Mouse (Mus musculus): Measurements from ENCODE around the gene 1700029J07Rik. TPM values are rescaled to one million over a fixed set of nuclear protein-coding genes. Genes with fewer than 3 reads are reported as not detected.
A peak's percentile ranks its signal among the peaks of the same experiment; 100 is the strongest.

1700029J07Rik gene
- under 1 TPM; 0.83 to 0.86 TPM for total RNA-seq (2021)

- DNase-seq, result peak; percentile 97
These were observed at the start of gene 1700029J07Rik, which contains the start of gene Ufsp2 for GRCm38 (mm10) chr8:45975126-45975836. Gene 1700029J07Rik (minus strand): TSS chr8:45975252. Gene Ufsp2 (plus strand): TSS chr8:45975528.

DNA sequence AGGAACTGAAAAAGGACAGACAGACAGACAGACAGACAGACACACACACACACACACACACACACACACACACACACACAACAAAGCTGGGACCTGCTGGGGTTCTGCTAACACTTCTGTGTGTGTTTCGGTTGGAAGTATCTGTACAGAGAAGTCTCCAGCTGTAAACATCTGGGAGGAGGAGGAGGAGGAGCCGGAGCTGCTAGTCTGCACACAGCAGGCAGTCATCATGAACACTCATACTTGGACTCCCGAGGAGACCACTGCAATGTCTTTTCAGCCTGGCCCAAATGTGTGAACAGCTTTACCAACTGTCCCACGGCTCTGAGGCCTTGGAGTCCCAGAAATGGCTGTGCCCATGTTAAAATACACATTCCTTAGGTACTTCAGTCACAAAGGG, 49.3 kb upstream of the 1700029J07Rik start:
- DNase-seq, result peak; percentile 24

DNA sequence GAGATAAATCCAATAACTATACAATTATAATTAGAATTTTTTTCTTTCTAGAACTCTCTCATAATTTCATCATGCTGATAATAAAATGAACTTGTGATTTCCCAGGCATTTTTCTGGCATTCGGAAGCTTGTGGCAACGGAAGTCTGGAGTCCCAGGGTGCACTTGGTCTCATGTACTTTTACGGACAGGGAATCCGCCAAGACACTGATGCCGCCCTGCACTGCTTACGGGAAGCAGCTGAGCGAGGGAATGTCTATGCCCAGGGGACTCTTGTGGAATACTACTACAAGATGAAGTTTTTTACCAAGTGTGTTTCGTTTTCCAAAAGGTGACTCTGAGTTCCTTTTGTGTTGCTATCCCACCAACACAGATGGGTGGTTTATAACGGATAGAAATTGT, 47.7 kb upstream of the 1700029J07Rik start:
- DNase-seq, result no peak

DNA sequence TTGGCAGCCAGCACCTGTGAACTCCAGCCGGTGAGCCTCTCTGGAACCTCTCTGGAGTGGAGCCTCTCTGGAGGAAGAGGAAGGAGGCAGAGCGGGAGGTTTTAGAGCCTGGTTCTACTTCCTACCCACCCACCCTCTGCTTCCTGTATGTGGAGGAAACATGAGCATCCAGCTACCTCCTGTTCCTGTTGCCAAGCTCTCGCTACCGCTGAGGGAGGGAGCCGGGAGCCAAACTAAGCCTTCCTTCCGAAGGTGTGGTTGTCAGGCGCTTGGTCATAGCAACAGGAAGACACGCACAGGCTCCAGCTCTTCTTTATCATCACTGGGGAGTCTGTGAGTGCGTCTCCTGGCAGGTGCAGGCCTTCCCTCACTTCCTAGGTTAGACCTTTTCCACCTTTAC, 47.2 kb upstream of the 1700029J07Rik start:
- no peak for DNase-seq

DNA sequence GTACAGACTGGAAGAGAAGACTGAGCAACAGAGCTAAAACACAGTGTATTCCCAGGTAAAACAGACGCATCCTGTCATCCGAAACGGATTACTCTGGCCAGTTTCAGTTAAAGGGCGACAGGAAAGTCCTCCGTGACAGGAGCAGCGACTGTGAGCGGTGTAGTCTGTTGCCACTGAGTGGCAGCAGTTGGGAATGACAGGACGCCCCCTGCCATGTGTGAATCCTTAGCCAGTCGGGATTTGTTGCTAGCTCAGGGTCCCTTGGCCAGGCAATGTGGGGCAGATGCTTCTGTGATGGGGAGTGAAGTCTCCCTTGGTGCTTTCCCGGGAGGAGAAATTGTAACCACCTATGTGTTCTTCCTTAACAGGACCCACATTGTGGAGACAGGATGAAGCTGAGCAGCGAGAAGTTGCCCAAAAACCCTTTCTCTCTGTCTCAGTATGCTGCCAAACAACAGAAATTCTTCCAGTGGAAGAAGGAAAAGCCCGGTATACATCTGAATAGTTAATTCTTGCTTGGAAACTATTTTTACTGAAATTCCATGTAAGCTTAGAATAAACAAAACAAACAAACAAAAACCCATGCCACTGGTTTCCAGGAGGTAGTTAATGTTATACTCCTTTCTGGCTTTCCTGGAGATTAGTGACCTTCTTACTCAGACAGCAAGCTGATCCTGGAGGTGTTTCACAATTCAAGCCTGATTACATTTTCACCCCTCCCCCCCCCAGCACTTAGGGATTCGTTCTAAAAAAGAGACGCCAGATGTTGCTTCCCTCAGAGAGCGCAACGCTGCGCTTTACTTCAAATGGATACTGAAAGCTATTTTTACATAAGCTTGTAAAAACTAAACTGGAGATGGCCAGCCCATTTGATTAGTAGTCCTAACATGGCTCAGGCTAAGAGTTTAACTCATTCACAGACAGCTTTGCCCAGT, 36.0 kb upstream of the 1700029J07Rik start:
- peak; percentile 56 for DNase-seq

DNA sequence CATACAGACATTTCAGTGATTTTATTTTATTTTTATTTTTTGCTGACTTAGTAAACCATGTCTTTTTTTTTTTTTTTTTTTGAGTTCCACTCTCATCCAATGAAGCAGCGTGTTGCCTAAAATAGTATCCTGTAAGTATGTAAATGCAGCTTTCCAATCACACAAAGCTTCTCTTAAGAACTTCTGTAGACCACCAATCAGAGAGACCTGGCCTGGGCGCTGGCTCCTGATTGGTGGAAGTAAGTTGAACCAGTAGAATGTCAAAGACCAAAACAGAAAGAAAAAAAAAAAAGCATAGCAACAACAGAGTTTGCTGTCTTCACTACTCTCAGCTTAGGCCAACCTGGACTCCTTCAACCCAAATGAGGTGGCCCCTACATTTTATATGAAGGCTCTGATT, 35.3 kb upstream of the 1700029J07Rik start:
- peak; percentile 31 for DNase-seq

GRCm38 (mm10) chr8:46007050-46007672, 32.1 kb upstream of the 1700029J07Rik start:
- DNase-seq, result no peak

DNA sequence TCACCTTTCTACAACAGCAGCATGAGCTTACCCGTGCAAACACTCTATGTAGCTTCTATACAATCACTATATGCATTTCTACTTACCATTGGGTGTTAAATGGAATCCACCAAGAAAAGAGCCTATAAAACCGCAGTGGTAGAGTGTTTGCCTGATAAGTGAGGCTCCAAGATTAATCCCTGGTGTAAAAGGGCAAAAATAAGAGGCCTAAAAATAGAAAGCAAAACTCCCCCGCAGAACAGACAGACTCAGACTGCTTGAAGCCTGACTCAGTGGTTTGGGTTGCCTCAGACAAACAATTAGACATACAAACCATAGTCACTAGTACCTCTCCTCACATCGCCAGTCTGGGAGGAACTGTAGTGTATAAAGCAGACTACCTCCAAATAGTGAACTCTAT, 30.5 kb upstream of the 1700029J07Rik start, which contains the start of gene Ankrd37:
Ankrd37 (minus strand) TSS at position 112 of the 400 bp plus-strand sequence.
- no peak for DNase-seq

- DNase-seq, result peak; percentile 100
These were observed 25.0 kb upstream of the 1700029J07Rik start for GRCm38 (mm10) chr8:45999784-46000705.

- no peak for DNase-seq
These were observed 24.2 kb upstream of the 1700029J07Rik start, which contains the start of gene Lrp2bp for GRCm38 (mm10) chr8:45999138-45999783. Gene Lrp2bp (plus strand): TSS chr8:45999303.

- DNase-seq, result no peak
These were observed 23.2 kb upstream of the 1700029J07Rik start for GRCm38 (mm10) chr8:45998228-45998627.

DNA sequence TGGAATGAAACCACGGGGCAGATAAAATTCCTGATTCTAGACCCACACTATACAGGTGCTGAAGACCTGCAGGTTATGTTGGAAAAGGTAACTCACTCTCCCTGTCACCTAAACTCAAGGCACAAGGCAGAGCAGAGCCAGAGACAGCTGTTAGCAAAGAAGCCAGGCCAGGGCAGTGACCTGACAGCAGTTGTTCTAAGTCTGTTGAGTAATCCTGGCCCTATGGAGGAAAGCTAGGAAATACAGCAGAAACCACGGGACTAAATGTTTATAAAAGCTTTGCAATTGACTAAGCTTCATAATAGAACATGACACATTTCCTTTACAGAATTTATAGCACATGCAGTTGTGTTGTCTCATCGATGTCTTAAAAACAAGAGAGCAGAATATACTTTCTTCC, 20.5 kb upstream of the 1700029J07Rik start:
- no peak for DNase-seq

DNA sequence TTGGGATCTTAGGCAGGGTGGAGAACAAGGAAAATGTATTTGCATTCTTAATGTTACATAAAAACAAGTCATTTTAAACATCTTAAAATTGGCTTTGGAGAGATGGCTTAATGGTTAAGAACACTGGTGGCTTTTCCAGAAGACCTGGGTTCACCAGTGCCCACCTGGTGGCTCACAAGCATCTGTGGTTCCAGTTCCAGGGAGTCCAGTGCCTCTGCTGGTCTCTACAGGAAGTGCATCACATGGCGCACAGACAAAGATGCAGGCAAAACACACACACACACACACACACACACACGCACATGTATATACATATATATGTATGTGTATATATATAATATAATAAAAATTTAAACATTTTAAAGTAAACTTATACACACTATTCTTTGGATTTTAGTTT, 19.1 kb upstream of the 1700029J07Rik start:
- no peak for DNase-seq

DNA sequence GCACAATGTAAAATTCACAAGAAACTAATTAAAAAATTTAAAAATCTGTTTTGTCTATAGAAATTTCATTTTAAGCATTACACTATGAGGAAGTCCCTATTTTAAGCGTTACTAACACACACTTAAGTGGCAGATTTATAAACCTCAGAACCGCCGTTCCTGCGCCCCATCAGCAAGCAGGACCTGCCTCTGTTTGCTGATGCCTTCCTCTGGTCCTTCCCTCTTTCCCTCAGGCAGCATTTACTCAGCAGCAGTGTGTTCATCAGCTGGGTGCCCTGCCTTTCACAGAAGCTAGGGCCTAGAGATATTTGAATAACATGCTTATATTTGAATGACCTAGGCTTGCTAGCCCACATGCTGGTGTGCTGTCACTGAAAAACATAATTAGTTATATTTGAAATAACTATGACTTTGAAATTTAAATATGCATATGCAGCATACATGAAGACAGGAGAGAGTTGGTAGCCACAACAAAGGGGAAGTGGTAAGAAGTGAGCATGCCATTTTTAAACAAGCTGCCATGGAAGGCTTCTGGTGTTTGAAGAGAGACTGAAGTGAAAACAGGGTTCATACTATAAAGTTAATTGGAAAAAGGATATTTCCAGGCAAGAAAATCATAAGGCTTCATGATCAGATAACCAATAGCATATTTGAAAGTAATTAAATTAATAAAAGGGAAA, 15.7 kb upstream of the 1700029J07Rik start:
- no peak for DNase-seq

- DNase-seq, result no peak
These were observed 13.1 kb upstream of the 1700029J07Rik start for GRCm38 (mm10) chr8:45988189-45988588.

DNA sequence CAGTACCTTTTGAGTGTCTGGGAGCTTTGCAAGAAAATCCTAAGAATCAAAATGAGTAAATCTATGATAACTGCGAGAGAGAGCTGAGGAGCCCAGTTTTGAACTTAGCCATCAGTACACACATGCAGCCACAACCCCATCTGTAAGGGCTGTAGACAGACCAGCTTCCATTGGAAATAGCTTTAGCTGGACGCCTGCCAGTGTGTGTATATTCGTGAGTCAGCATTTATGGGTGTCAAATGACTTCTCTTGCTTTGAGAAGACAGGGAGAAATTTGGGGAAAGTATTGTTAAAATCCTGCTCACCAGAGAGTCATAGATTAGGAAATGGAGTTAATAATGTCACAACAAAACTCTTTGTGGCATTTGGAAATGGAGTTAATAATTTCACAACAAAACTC, 11.6 kb upstream of the 1700029J07Rik start:
- no peak for DNase-seq

DNA sequence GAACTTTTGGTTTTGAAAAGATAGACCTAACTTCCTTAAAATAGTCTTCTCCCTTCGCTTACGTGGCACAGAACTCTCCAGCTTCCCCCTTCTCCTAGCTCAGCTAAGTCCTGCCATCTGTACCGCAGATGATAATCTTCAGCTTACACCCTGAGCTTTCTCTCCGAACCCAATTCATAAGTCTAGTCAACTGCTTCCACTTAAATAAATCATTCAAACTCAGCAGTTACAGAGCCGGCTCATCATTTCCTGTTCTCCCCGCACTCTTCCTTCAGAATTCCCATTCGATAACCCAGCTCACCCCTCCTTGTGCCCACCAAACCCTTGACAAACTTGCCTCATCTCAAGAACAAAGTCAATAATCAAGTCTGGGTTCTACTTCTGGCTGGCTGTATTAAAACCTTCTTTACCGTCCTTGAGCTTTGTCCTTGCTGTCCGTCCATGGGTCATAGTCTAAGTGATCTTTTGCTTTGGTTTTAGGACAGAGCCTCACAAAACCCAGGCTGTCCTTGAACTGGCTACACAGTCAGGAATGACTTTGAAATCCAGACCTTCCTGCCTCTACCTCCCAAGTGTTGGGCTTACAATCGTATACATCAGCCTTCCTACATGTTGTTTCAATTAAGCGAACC, 901 bp upstream of the 1700029J07Rik start:
- DNase-seq, result peak; percentile 4

DNA sequence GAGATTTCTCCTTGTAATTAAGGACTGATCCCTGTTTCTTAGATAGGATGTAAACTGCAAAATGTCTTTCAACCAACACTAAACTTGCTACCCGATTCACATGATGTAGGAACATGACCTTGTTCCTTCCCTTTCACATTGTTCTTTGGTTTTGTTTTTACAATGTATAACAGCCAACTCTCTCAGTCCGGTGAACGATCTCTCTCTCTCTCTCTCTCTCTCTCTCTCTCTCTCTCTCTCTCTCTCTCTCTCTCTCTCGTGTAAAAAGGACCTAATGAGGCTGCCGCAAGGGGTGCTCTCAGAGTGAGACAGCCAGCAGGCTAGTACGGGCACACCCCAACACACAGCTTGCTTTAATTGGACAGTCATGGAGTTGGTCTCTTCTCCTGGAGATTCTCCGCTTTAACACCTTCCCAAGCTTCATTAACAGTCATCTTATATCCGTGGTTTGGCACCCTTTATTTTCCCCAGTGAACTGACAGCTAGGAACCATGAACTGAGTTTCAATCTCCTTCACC, 1.0 kb downstream of the 1700029J07Rik start:
- DNase-seq, result no peak

DNA sequence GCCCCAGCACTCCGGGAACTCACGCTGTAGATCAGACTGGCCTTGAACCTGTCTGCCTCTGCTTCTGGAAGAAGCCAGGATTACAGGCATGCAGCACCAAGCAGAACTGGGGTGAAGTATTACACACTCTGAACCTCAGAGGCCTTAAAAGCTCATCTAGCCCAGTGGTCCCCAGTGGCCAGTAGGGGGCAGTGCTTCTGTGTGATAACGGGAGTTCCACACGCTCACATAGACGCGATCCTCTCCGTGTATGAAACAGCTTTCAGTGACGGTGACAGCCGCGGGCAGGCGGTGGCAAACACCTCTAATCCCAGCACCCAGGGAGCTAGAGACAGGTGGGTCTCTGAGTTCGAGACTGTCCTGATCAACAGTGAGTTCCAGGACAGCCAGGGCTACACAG, 4.2 kb downstream of the 1700029J07Rik start:
- no peak for DNase-seq

DNA sequence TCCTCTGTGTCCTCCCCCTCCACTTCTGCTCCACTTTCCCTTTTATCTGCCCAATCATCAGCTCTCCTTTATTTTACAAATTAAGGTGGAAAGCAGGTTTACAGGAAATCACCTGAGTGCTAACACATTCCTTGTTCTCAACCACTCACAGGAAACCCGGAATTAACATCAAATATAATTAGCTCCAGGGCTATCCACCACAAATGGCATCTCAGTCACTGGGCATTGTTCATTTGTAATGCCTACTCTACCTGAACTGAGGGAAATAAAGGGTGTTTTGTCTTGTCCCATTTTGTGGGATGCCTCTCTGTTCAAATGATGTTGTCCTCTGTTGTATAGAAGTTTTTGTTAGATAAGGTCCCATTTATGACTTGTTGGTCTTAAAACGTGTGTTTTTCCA, 24.4 kb downstream of the 1700029J07Rik start:
- no peak for DNase-seq
